Mouse (Mus musculus) embryonic facial prominence, embryonic 13.5 days (tissue): ENCODE results near the gene Wnk4. TPM values are rescaled to one million over a fixed set of nuclear protein-coding genes. Genes with fewer than 3 reads are reported as not detected.

Experiments
- ATAC-seq: fragments of 200-750 bp; cut with Nextera tagmentation; 2 replicates; pipeline ENCODE4 v1.8.0; 2017; ENCODE audit warnings: low read depth; ENCODE audit not compliant: insufficient number of reproducible peaks, insufficient read depth, low FRiP score, low TSS enrichment
- H3K27ac ChIP-seq: fragments of 300-500 bp; sonication (generic); 2 replicates; pipeline ENCODE4 v1.5.1; 2015; ENCODE audit warnings: moderate library complexity, mild to moderate bottlenecking, inconsistent platforms
- H3K27me3 ChIP-seq: fragments of 300-500 bp; sonication (generic); 2 replicates; pipeline ENCODE4 v1.6.1; 2015; ENCODE audit warnings: mild to moderate bottlenecking, inconsistent platforms
- H3K36me3 ChIP-seq: fragments of 300-500 bp; sonication (generic); 2 replicates; pipeline ENCODE4 v1.6.1; 2015; ENCODE audit warnings: mild to moderate bottlenecking, inconsistent platforms
- H3K4me1 ChIP-seq: fragments of 300-500 bp; sonication (generic); 2 replicates; pipeline ENCODE4 v1.6.1; 2015; ENCODE audit warnings: inconsistent platforms
- H3K4me2 ChIP-seq: fragments of 300-500 bp; sonication (generic); 2 replicates; pipeline ENCODE4 v1.6.1; 2015; ENCODE audit warnings: moderate library complexity, mild to moderate bottlenecking, inconsistent platforms
- H3K4me3 ChIP-seq: fragments of 300-500 bp; sonication (generic); 2 replicates; pipeline ENCODE4 v1.5.1; 2015; ENCODE audit warnings: mild to moderate bottlenecking, inconsistent platforms
- H3K9ac ChIP-seq: fragments of 300-500 bp; sonication (generic); 2 replicates; pipeline ENCODE4 v1.6.1; 2015; ENCODE audit warnings: mild to moderate bottlenecking, inconsistent platforms
- H3K9me3 ChIP-seq: fragments of 300-500 bp; sonication (generic); 2 replicates; pipeline ENCODE4 v1.6.1; 2016; ENCODE audit warnings: inconsistent platforms
- WGBS: fragments of 180-500 bp; shearing (Covaris S2); methylation state at CpG from one replicate; pipeline ENCODE4 v1.1.7; 2015; ENCODE audit warnings: mixed read lengths; 5-methylcytosine and 5-hydroxymethylcytosine counted together
- polyA plus RNA-seq: library from polyadenylated mRNA; unstranded; fragments of >200 nt; fragmentation: Nextera tagmentation; extraction: Ambion mirVana; gene quantifications from 2 replicates; pipeline ENCODE4 v1.2.1, GENCODE M21; 2015

The Wnk4 gene
- polyA plus RNA-seq, result 9.8 and 10.9 TPM in 2 replicates

DNA sequence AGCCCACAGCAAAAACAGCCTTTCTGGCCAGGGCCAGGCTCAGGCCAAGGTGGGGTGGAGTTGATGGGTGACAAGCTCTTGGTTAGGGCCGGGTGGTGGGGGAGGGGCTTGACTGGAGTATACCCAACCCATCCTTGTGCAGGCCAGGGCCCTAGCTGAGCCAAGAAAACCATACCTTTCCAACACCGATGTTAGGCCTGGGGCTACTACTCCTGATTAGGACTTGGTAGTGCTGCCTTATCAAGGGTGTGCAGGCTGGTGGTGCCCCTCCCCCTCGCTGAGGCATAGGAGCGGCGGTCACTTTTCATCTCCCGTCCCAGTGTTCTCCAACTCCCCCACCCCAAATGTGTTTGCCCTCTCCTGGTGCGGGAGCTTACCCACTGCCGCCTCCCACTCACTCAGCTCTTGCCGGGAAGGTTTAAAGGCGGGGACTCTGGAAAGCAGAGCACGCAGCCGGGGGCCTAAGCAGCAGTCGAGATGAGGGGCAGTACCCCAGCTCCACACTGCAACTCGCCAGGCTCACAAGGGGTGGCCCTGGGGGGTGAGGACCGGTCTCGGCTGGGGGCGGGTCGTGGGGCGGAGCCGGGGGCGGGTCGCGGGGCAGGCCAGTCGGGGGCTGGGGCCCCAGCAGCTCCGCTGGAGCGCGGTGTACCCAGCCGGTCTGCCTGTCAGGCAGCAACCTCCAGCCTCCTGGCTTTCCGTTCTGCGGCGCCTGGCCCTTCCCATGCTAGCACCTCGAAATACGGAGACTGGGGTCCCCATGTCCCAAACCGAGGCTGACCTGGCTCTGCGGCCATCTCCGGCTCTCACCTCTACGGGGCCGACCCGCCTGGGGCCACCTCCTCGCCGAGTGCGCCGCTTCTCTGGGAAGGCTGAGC, at the start of gene Wnk4:
TSS of gene Wnk4 (plus strand) at position 620 of the 878 bp plus-strand sequence.
- WGBS, result under 1% methylated on average over 41 of the region's 43 CpGs
- Histone ChIP-seq H3K36me3 (peaks cover 22% of the 10 kb centered on the region), H3K4me1 (peaks cover 59% of the 10 kb centered on the region), H3K9me3 (no peaks in the 10 kb centered on the region), H3K27ac (peak within 1 kb of the TSS; percentile 80), H3K27me3 (peaks cover 42% of the 10 kb centered on the region), H3K9ac (peak within 1 kb of the TSS; percentile 83), H3K4me3 (peak within 1 kb of the TSS; percentile 63), H3K4me2 (peak within 1 kb of the TSS; percentile 98)
- peak; percentile 82 for ATAC-seq

DNA sequence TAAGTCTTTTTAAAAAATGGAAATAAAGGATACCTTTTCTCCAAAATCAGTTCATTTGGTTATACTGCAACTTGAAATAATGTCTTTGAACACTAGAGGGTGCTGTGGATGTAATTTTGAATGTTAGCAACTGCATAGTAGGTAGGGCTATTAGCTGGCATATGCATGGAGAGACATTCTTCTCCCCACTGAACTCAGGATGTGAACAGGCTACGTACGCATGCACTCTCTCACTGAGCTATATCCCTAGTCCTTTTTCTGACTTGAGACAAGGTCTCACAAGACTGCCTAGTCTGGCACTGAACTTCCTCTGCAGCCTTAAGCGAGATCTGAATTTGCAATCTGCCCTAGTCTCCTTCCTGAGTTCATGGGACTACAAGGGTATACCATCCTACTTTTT, 48.4 kb upstream of the Wnk4 start:
- no peaks in the 10 kb centered on the region for H3K27me3 ChIP-seq
- no peak overlapping the region for H3K4me2 ChIP-seq
- no peak for ATAC-seq
- no peaks in the 10 kb centered on the region for H3K9me3 ChIP-seq
- H3K4me3 ChIP-seq, result no peak overlapping the region
- H3K4me1 ChIP-seq, result no peaks in the 10 kb centered on the region
- H3K36me3 ChIP-seq, result peaks cover 74% of the 10 kb centered on the region
- no peak overlapping the region for H3K27ac ChIP-seq
- no peak overlapping the region for H3K9ac ChIP-seq
- WGBS, result 39% methylated on average over 3 of the region's 3 CpGs

DNA sequence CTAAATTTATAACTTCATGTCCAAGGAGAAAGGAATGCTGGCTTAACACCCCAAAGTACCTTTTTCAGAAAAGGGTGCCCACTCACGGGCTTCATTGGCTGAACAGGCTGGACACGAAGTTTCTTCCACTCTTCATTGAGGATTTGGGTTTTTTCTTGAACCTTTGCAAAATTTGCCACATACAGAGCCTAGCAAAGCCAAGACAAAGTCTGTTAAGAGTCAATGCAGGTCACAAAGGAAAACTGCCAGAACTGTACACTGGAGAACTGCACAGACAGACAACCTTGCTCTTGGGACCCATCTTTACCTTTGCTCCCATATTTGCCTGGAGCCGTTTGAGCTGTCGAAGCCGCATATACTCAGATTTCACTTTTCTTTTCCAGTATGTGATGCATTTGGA, 43.4 kb upstream of the Wnk4 start:
- WGBS, result 84% methylated on average over 5 of the region's 5 CpGs

DNA sequence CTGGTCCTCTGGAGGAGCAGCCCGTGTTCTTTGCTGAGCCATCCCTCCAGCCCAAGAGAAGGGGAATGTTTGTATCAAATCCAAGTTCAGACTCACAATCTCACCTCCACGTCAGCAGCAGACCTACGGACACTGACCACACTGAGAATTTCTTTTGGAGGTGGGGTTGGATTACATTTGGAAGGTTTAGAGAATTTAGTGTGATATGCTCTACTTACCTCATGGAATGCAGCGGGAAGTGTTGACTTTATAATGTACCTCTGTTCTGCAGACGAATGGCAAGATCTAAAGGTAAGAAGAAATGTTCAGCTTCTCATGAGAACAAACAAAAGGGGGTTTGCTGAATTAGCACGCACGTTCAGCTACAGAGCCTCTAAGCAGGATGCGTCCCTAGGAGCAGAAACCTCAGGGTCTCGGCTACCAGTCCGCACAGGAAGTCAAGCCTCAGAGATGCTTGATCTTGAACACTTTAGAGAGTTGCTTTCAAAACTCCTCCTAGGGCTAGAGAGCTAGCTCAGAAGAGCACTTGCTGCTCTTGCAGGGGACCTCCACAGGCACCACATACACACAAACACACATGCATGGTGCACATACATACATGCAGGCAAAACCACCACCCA, 41.8 kb upstream of the Wnk4 start:
- WGBS, result 79% methylated on average over 10 of the region's 10 CpGs
- no peak overlapping the region for H3K9ac ChIP-seq
- no peaks in the 10 kb centered on the region for H3K27me3 ChIP-seq
- no peaks in the 10 kb centered on the region for H3K4me1 ChIP-seq
- H3K36me3 ChIP-seq, result peaks cover 41% of the 10 kb centered on the region
- H3K4me2 ChIP-seq, result no peak overlapping the region
- no peak for ATAC-seq
- no peak overlapping the region for H3K4me3 ChIP-seq
- no peaks in the 10 kb centered on the region for H3K9me3 ChIP-seq
- no peak overlapping the region for H3K27ac ChIP-seq

More for the DNA sequence above, 43.4 kb upstream of the Wnk4 start:
- Histone ChIP-seq H3K4me1 (no peaks in the 10 kb centered on the region), H3K36me3 (peaks cover 49% of the 10 kb centered on the region), H3K4me2 (no peak overlapping the region), H3K4me3 (no peak overlapping the region), H3K27ac (no peak overlapping the region), H3K9ac (no peak overlapping the region), H3K27me3 (no peaks in the 10 kb centered on the region), H3K9me3 (no peaks in the 10 kb centered on the region)
- ATAC-seq, result no peak

DNA sequence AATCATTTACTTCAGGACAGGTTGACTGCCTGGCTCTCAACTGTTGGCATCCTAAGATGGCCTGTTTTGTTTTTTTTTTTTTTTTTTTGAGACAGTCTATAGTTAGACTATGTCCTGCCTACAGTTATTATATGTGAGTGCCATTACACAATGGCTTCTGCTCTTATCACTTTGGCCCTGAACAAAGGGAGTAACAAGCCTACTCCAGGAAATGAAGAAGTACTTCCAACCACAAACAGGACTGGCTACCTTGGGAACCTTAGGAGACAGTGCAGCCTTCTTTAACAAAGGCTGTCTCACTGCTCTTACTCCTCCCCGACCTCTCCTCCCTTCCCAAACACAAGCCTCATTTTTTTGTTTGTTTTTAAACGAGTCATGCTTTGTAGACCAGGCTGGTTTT, 39.5 kb upstream of the Wnk4 start:
- H3K27ac ChIP-seq, result no peak overlapping the region
- WGBS, result 60% methylated on average over 2 of the region's 2 CpGs
- no peaks in the 10 kb centered on the region for H3K27me3 ChIP-seq
- H3K9me3 ChIP-seq, result no peaks in the 10 kb centered on the region
- H3K4me2 ChIP-seq, result no peak overlapping the region
- H3K9ac ChIP-seq, result no peak overlapping the region
- H3K4me1 ChIP-seq, result peaks cover 16% of the 10 kb centered on the region
- H3K36me3 ChIP-seq, result peaks cover 19% of the 10 kb centered on the region
- no peak overlapping the region for H3K4me3 ChIP-seq
- no peak for ATAC-seq

DNA sequence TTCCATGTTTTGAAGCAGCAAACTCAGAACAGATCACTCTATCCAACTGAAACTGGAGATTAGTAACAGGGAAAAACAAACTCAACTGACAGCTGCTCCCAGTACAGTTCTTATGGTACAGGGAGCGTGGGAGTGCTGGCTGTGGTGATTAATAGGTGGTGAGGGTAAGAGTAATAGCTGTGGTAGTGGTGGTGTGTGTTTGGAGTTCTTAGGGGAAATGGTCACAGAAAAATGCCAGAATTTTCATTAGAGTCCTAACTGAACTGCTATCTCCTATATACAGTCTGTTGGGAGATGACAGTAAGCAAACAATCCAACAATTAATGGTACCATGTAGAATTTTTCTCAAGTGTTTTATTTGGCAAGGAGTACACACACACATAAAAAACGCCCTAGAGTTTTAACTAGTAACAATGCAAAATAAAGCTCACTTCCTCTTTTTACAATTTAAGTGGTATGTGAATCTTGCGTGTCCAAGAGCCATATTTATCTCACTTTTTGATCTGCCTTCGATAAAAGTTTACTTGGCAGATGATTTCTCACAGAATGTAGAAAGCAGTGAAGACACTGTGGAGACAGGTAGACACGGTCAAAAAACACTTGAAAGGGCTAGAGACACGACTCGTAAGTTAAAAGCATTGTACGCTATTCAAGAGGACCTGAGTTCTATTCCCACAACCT, 38.9 kb upstream of the Wnk4 start:
- Histone ChIP-seq H3K9me3 (no peaks in the 10 kb centered on the region), H3K4me1 (peaks cover 16% of the 10 kb centered on the region), H3K4me2 (no peak overlapping the region), H3K9ac (no peak overlapping the region), H3K36me3 (peaks cover 18% of the 10 kb centered on the region), H3K27me3 (no peaks in the 10 kb centered on the region), H3K27ac (no peak overlapping the region), H3K4me3 (no peak overlapping the region)
- no peak for ATAC-seq
- WGBS, result 88% methylated on average over 8 of the region's 8 CpGs

DNA sequence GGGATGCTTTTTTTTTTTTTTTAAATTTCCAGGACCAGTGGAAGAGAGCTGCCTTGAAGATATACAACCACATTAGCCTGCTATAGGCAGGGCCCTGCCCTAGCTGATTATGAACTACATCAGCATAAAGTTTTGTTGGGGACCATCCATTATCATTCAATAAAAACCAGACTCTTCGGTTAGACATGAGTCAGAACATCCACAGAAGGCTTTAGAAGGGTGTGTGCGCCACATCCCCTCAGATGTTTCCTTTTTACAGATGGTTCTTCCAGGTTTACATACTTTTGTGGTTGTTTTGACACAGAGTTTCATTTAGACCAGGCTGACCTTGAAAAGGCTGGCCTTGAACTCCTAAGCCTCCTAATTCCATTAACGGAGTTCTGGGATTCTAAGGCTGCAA, 36.0 kb upstream of the Wnk4 start:
- H3K4me1 ChIP-seq, result peaks cover 21% of the 10 kb centered on the region
- H3K4me3 ChIP-seq, result no peak overlapping the region
- no peak overlapping the region for H3K9ac ChIP-seq
- no peak overlapping the region for H3K27ac ChIP-seq
- no peak overlapping the region for H3K4me2 ChIP-seq
- peaks cover 3% of the 10 kb centered on the region; the same call in 1 of the 2 replicates for H3K36me3 ChIP-seq
- ATAC-seq, result no peak
- H3K27me3 ChIP-seq, result no peaks in the 10 kb centered on the region
- H3K9me3 ChIP-seq, result no peaks in the 10 kb centered on the region
- WGBS, result 88% methylated on average over 3 of the region's 3 CpGs

DNA sequence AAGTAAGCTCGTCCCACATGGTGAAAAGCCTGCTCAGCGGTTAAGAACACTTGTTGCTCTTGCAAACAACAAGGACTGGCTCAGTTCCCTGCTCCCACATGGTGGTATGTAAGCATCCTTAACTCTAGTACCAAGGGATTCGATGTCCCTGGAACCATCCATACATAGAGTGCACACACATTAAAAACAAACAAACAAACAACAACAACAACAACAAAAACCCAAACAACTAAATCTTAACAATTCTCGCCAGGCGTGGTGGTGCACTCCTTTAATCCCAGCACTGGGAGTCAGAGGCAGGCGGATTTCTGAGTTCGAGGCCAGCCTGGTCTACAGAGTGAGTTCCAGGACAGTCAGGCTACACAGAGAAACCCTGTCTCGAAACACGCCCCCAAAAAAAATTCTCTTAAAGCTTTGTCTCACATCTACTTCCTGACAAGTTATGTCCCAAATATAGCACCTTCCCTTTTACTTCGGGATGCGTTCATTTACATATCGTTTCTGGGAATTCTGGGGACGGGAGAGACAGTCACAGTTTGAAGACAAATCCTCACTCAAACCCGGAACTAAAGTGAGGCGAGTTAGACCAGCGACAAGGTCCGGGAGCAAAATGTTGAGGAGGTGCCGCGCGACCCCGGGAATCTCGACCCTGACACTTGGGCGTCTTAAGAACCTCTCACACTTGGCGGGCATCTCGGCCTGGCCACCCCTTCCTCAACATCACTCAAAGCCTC, 34.9 kb upstream of the Wnk4 start:
- H3K27ac ChIP-seq, result peak overlapping the region; percentile 69
- peaks cover 32% of the 10 kb centered on the region for H3K4me1 ChIP-seq
- H3K4me2 ChIP-seq, result peak overlapping the region; percentile 77
- ATAC-seq, result no peak
- H3K27me3 ChIP-seq, result no peaks in the 10 kb centered on the region
- H3K9ac ChIP-seq, result peak overlapping the region; percentile 84
- H3K4me3 ChIP-seq, result peak overlapping the region; percentile 84
- H3K36me3 ChIP-seq, result peaks cover 3% of the 10 kb centered on the region; the same call in 1 of the 2 replicates
- no peaks in the 10 kb centered on the region for H3K9me3 ChIP-seq
- 17% methylated on average over 25 of the region's 25 CpGs for WGBS

DNA sequence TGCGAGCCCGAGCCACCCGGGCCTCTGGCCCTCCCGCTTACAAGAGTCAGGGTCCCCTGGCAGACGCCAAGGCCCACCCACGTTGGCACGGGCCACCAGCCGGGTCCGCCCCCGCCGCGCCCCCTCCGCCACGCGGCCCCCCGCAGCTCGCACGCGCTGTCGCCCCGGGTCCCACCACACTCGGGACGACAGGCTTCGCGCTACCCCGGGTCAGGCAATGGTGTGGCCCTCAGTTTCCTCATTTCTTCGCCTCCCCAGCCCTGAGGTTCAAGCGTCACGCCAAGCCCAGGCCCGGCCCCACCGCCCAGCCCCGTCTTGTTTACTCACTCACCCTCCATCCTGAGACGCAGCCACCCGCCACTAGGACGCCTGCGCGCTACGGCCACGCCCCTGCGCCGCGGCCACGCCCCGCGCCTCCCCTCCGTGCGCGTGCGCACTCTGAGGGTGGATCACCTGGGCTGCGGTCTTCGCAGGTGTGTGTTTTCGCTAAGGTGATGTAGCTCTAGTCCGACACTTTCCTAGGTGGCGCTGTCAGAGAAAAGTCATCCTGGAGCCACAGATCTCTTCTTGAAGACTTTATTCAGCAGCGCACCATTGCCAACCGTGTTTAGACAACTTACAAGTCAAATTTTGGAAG, 34.2 kb upstream of the Wnk4 start, which contains the start of gene Ezh1:
TSS of gene Ezh1 (minus strand) at position 399 of the 637 bp plus-strand sequence.
- Histone ChIP-seq H3K36me3 (peaks cover 3% of the 10 kb centered on the region; the same call in 1 of the 2 replicates), H3K27ac (peak within 1 kb of the TSS; percentile 69), H3K4me3 (peak within 1 kb of the TSS; percentile 84), H3K9me3 (no peaks in the 10 kb centered on the region), H3K4me1 (peaks cover 39% of the 10 kb centered on the region), H3K4me2 (peak within 1 kb of the TSS; percentile 77), H3K27me3 (no peaks in the 10 kb centered on the region), H3K9ac (peak within 1 kb of the TSS; percentile 84)
- peak; percentile 84 for ATAC-seq
- under 1% methylated on average over 56 of the region's 56 CpGs for WGBS

DNA sequence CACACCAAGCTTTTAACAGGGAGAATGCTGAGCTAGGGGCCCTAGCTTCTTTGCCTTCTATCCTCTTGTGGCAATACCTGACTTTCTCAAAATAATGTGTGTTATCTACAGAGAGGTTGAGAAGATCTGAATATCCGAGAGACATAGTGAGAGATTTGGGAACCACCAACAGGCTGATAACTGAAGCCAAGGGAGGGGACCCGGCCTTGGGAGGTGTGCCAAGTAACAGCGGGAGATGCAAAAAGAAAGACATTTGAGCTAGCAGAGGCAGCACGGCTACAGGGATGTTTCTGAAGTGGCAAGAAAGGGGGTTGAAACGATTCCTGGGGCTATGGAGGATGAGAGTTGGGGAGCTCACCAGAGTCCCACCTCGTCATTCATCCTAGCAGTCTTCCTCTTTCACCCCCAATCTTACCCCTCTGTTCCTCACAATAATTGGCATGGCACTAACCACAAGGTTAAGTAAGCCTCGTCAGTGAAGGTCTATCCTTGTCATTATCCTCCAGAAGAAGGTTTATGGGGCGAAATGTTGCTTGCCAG, 30.9 kb upstream of the Wnk4 start:
- Histone ChIP-seq H3K4me1 (peaks cover 50% of the 10 kb centered on the region), H3K27ac (peak overlapping the region; percentile 85), H3K9me3 (no peaks in the 10 kb centered on the region)

More for the DNA sequence above, 30.9 kb upstream of the Wnk4 start:
- WGBS, result 29% methylated on average over 8 of the region's 8 CpGs
- H3K36me3 ChIP-seq, result no peaks in the 10 kb centered on the region
- no peak overlapping the region for H3K9ac ChIP-seq
- no peak for ATAC-seq
- H3K4me2 ChIP-seq, result peak overlapping the region; percentile 23; the same call in 1 of the 2 replicates
- 0 out of 2 replicates have a peak overlapping the region, but pooled peaks have one; percentile 0 for H3K4me3 ChIP-seq
- no peaks in the 10 kb centered on the region for H3K27me3 ChIP-seq
